Mouse (Mus musculus) MEL (cell line): Measurements from ENCODE around the gene Whrn. TPM values are rescaled to one million over a fixed set of nuclear protein-coding genes. Genes with fewer than 3 reads are reported as not detected.

ENCODE experiments used
- DNase-seq: peaks from one replicate; pipeline ENCODE4 v3.0.0; 2011; ENCODE audit warnings: low read depth, low spot score
- H3K27ac ChIP-seq: 2 replicates; pipeline ENCODE4 v1.5.1; 2012; ENCODE audit warnings: low read depth, mild to moderate bottlenecking, control low read depth, low read length, moderate library complexity; ENCODE audit not compliant: control insufficient read depth
- H3K27me3 ChIP-seq, 2 experiments: fragments of 150-350 bp in 1 of 2; sonication (generic) in 1 of 2; 2 replicates each; pipeline ENCODE4 v1.6.1; 2012; ENCODE audit warnings: low read length in 2 of 2, mild to moderate bottlenecking in 2 of 2, improper control_type of control experiment in 1 of 2, moderate library complexity in 1 of 2; ENCODE audit not compliant: insufficient read depth in 2 of 2, control insufficient read depth in 1 of 2
- H3K36me3 ChIP-seq, 2 experiments: 2 replicates each; pipeline ENCODE4 v1.6.1; 2012 to 2014; ENCODE audit warnings: low read length in 2 of 2, improper control_type of control experiment in 1 of 2, inconsistent platforms in 1 of 2, mild to moderate bottlenecking in 1 of 2; ENCODE audit not compliant: insufficient read depth in 2 of 2, control insufficient read depth in 1 of 2
- H3K4me1 ChIP-seq, 2 experiments: fragments of 150-350 bp in 1 of 2; sonication (generic) in 1 of 2; 2 replicates each; pipeline ENCODE4 v1.6.1; 2012; ENCODE audit warnings: low read length in 2 of 2, improper control_type of control experiment in 1 of 2, mild to moderate bottlenecking in 1 of 2; ENCODE audit not compliant: insufficient read depth in 2 of 2, control insufficient read depth in 1 of 2
- H3K4me3 ChIP-seq, 2 experiments: fragments of 150-350 bp in 1 of 2; sonication (generic) in 1 of 2; 2 replicates each; pipeline ENCODE4 v1.5.1; 2012; ENCODE audit warnings: low read depth in 2 of 2, low read length in 2 of 2, mild to moderate bottlenecking in 2 of 2, moderate library complexity in 2 of 2, control low read depth in 1 of 2, improper control_type of control experiment in 1 of 2; ENCODE audit not compliant: control insufficient read depth in 1 of 2, insufficient read depth in 1 of 2
- H3K79me2 ChIP-seq: 2 replicates; pipeline ENCODE4 v1.6.1; 2012; ENCODE audit warnings: mild to moderate bottlenecking, low read length, moderate library complexity; ENCODE audit not compliant: control insufficient read depth, poor library complexity, insufficient read depth
- H3K9ac ChIP-seq: 2 replicates; pipeline ENCODE4 v1.6.1; 2012; ENCODE audit warnings: low read depth, mild to moderate bottlenecking, control low read depth, low read length, moderate library complexity; ENCODE audit not compliant: control insufficient read depth, poor library complexity, severe bottlenecking
- H3K9me3 ChIP-seq: fragments of 150-350 bp; sonication (generic); replicated peaks from 2 replicates; pipeline ENCODE4 v1.6.1; 2012; ENCODE audit warnings: mild to moderate bottlenecking, low read length, improper control_type of control experiment, moderate library complexity; ENCODE audit not compliant: insufficient read depth
- BHLHE40 ChIP-seq: IDR thresholded peaks from 2 replicates; pipeline ENCODE4 v1.6.1; 2012; ENCODE audit warnings: low read depth, mild to moderate bottlenecking, inconsistent platforms, low read length, improper control_type of control experiment, borderline replicate concordance
- CHD1 ChIP-seq: IDR thresholded peaks from 2 replicates; pipeline ENCODE4 v1.6.1; 2012; ENCODE audit warnings: low read depth, mild to moderate bottlenecking, inconsistent platforms, low read length, improper control_type of control experiment
- CHD2 ChIP-seq: IDR thresholded peaks from 2 replicates; pipeline ENCODE4 v1.6.1; 2011; ENCODE audit warnings: low read length, improper control_type of control experiment
- CTCF ChIP-seq, 3 experiments: IDR thresholded peaks in 2 of 3; conservative IDR thresholded peaks in 1 of 3; 2 replicates each; pipeline ENCODE4 v1.5.1; 2011 to 2012; ENCODE audit warnings: low read length in 3 of 3, low read depth in 2 of 3, mild to moderate bottlenecking in 2 of 3, improper control_type of control experiment in 1 of 3, inconsistent platforms in 1 of 3, mixed read lengths in 1 of 3, moderate library complexity in 1 of 3; ENCODE audit not compliant: control insufficient read depth in 1 of 3, insufficient read depth in 1 of 3, poor library complexity in 1 of 3, severe bottlenecking in 1 of 3
- E2F4 ChIP-seq: IDR thresholded peaks from 2 replicates; pipeline ENCODE4 v1.6.1; 2011; ENCODE audit warnings: low read depth, low read length, improper control_type of control experiment, borderline replicate concordance
- ELF1 ChIP-seq: IDR thresholded peaks from 2 replicates; pipeline ENCODE4 v1.6.1; 2014; ENCODE audit warnings: low read depth, mild to moderate bottlenecking, inconsistent platforms, low read length, improper control_type of control experiment, moderate library complexity
- EP300 ChIP-seq, 2 experiments: IDR thresholded peaks; 2 replicates each; pipeline ENCODE4 v1.6.1; 2011; ENCODE audit warnings: improper control_type of control experiment in 2 of 2, low read length in 2 of 2, low read depth in 1 of 2, mild to moderate bottlenecking in 1 of 2
- ETS1 ChIP-seq: IDR thresholded peaks from 2 replicates; pipeline ENCODE4 v1.6.1; 2012; ENCODE audit warnings: low read depth, mild to moderate bottlenecking, inconsistent platforms, low read length, improper control_type of control experiment, moderate library complexity
- GABPA ChIP-seq: IDR thresholded peaks from 2 replicates; pipeline ENCODE4 v1.6.1; 2012; ENCODE audit warnings: low read depth, mild to moderate bottlenecking, inconsistent platforms, low read length, improper control_type of control experiment, moderate library complexity
- HCFC1 ChIP-seq: IDR thresholded peaks from 2 replicates; pipeline ENCODE4 v1.6.1; 2012; ENCODE audit warnings: low read depth, mild to moderate bottlenecking, inconsistent platforms, low read length, improper control_type of control experiment, moderate library complexity
- JUND ChIP-seq: IDR thresholded peaks from 2 replicates; pipeline ENCODE4 v1.6.1; 2011; ENCODE audit warnings: low read depth, mild to moderate bottlenecking, improper control_type of control experiment, low read length
- KAT2A ChIP-seq: conservative IDR thresholded peaks from 2 replicates; pipeline ENCODE4 v1.6.1; 2012; ENCODE audit warnings: low read depth, low read length, improper control_type of control experiment, inconsistent platforms
- MAFK ChIP-seq: IDR thresholded peaks from 2 replicates; pipeline ENCODE4 v1.6.1; 2011; ENCODE audit warnings: low read depth, mild to moderate bottlenecking, low read length, improper control_type of control experiment, borderline replicate concordance
- MAX ChIP-seq: IDR thresholded peaks from 2 replicates; pipeline ENCODE4 v1.6.1; 2011; ENCODE audit warnings: low read length, improper control_type of control experiment
- MAZ ChIP-seq: IDR thresholded peaks from 2 replicates; pipeline ENCODE4 v1.6.1; 2012; ENCODE audit warnings: low read depth, mild to moderate bottlenecking, inconsistent platforms, low read length, improper control_type of control experiment
- MEF2A ChIP-seq: IDR thresholded peaks from 2 replicates; pipeline ENCODE4 v1.6.1; 2014; ENCODE audit warnings: low read depth, mild to moderate bottlenecking, inconsistent platforms, low read length, improper control_type of control experiment; ENCODE audit not compliant: poor library complexity, insufficient replicate concordance, severe bottlenecking; ENCODE audit errors: extremely low read depth
- MXI1 ChIP-seq: IDR thresholded peaks from 2 replicates; pipeline ENCODE4 v1.6.1; 2011; ENCODE audit warnings: mild to moderate bottlenecking, low read depth, low read length, improper control_type of control experiment
- MYB ChIP-seq: IDR thresholded peaks from 2 replicates; pipeline ENCODE4 v1.6.1; 2011; ENCODE audit warnings: mild to moderate bottlenecking, low read depth, low read length, improper control_type of control experiment
- MYC ChIP-seq: IDR thresholded peaks from 2 replicates; pipeline ENCODE4 v1.6.1; 2011; ENCODE audit warnings: low read depth, mild to moderate bottlenecking, low read length, improper control_type of control experiment, moderate library complexity
- NRF1 ChIP-seq: IDR thresholded peaks from 2 replicates; pipeline ENCODE4 v1.6.1; 2014; ENCODE audit warnings: low read depth, mild to moderate bottlenecking, inconsistent platforms, low read length, improper control_type of control experiment, moderate library complexity; ENCODE audit not compliant: poor library complexity, insufficient read depth, severe bottlenecking
- POLR2A ChIP-seq, 2 experiments: IDR thresholded peaks; 2 replicates each; pipeline ENCODE4 v1.6.1; 2011 to 2012; ENCODE audit warnings: low read length in 2 of 2, mild to moderate bottlenecking in 2 of 2, control low read depth in 1 of 2, improper control_type of control experiment in 1 of 2, low read depth in 1 of 2, moderate library complexity in 1 of 2; ENCODE audit not compliant: control insufficient read depth in 1 of 2, insufficient read depth in 1 of 2, poor library complexity in 1 of 2
- POLR2AphosphoS2 ChIP-seq: IDR thresholded peaks from 2 replicates; pipeline ENCODE4 v1.6.1; 2011; ENCODE audit warnings: low read length, improper control_type of control experiment
- POLR2AphosphoS5 ChIP-seq: IDR thresholded peaks from 2 replicates; pipeline ENCODE4 v1.6.1; 2012; ENCODE audit warnings: low read depth, borderline replicate concordance, mild to moderate bottlenecking, inconsistent platforms, low read length, moderate library complexity, mixed read lengths
- RAD21 ChIP-seq: IDR thresholded peaks from 2 replicates; pipeline ENCODE4 v1.6.1; 2011; ENCODE audit warnings: mild to moderate bottlenecking, low read depth, low read length, improper control_type of control experiment
- RCOR1 ChIP-seq: IDR thresholded peaks from 2 replicates; pipeline ENCODE4 v1.6.1; 2012; ENCODE audit warnings: low read depth, mild to moderate bottlenecking, inconsistent platforms, low read length, improper control_type of control experiment
- SIN3A ChIP-seq: IDR thresholded peaks from 2 replicates; pipeline ENCODE4 v1.6.1; 2012; ENCODE audit warnings: low read length, improper control_type of control experiment, inconsistent platforms
- SMC3 ChIP-seq: IDR thresholded peaks from 2 replicates; pipeline ENCODE4 v1.6.1; 2011; ENCODE audit warnings: low read depth, low read length, improper control_type of control experiment
- TAL1 ChIP-seq: IDR thresholded peaks from 2 replicates; pipeline ENCODE4 v1.6.1; 2012; ENCODE audit warnings: mild to moderate bottlenecking, inconsistent platforms, low read length, moderate library complexity, mixed read lengths
- TBP ChIP-seq: IDR thresholded peaks from 2 replicates; pipeline ENCODE4 v1.8.0; 2011; ENCODE audit warnings: low read depth, low read length, improper control_type of control experiment
- TCF12 ChIP-seq: IDR thresholded peaks from 2 replicates; pipeline ENCODE4 v1.6.1; 2014; ENCODE audit warnings: low read depth, mild to moderate bottlenecking, inconsistent platforms, low read length, improper control_type of control experiment, moderate library complexity
- UBTF ChIP-seq: IDR thresholded peaks from 2 replicates; pipeline ENCODE4 v1.6.1; 2012; ENCODE audit warnings: low read depth, mild to moderate bottlenecking, inconsistent platforms, low read length, improper control_type of control experiment, moderate library complexity, borderline replicate concordance; ENCODE audit not compliant: insufficient read depth
- USF1 ChIP-seq: IDR thresholded peaks from 2 replicates; pipeline ENCODE4 v1.6.1; 2014; ENCODE audit warnings: low read depth, mild to moderate bottlenecking, inconsistent platforms, low read length, improper control_type of control experiment, moderate library complexity
- USF2 ChIP-seq, 2 experiments: IDR thresholded peaks; 2 replicates each; pipeline ENCODE4 v1.6.1; 2011 to 2012; ENCODE audit warnings: improper control_type of control experiment in 2 of 2, low read length in 2 of 2, borderline replicate concordance in 1 of 2, inconsistent platforms in 1 of 2, low read depth in 1 of 2, mild to moderate bottlenecking in 1 of 2; ENCODE audit not compliant: insufficient read depth in 1 of 2
- ZC3H11A ChIP-seq: IDR thresholded peaks from 2 replicates; pipeline ENCODE4 v1.6.1; 2012; ENCODE audit warnings: low read depth, mild to moderate bottlenecking, inconsistent platforms, low read length, improper control_type of control experiment
- ZKSCAN1 ChIP-seq: IDR thresholded peaks from 2 replicates; pipeline ENCODE4 v1.6.1; 2012; ENCODE audit warnings: low read depth, mild to moderate bottlenecking, inconsistent platforms, low read length, improper control_type of control experiment, moderate library complexity
- ZMIZ1 ChIP-seq: IDR thresholded peaks from 2 replicates; pipeline ENCODE4 v1.6.1; 2012; ENCODE audit warnings: low read depth, mild to moderate bottlenecking, inconsistent platforms, low read length, improper control_type of control experiment, moderate library complexity
- ZNF384 ChIP-seq: IDR thresholded peaks from 2 replicates; pipeline ENCODE4 v1.6.1; 2012; ENCODE audit warnings: low read depth, mild to moderate bottlenecking, inconsistent platforms, low read length, improper control_type of control experiment
- polyA plus RNA-seq, 2 experiments: library from polyadenylated mRNA; stranded (reverse) in 1 of 2; unstranded in 1 of 2; fragments of >175 nt in 1 of 2; fragments of >200 nt in 1 of 2; gene quantifications; 2 replicates each; pipeline versions ENCODE4 v1.2.1 to v1.2.4; 2012; ENCODE audit warnings: low replicate concordance in 2 of 2, low read depth in 1 of 2; ENCODE audit not compliant: insufficient read length in 2 of 2, insufficient read depth in 1 of 2, missing spikeins in 1 of 2
- total RNA-seq: library from RNA; depleted of rRNA; stranded (reverse); fragments of 300-350 nt; gene quantifications from 2 replicates; pipeline ENCODE4 v1.2.3, GENCODE M21; 2012

The Whrn gene
- total and polyA plus RNA-seq, 3 experiments, result not detected

- H3K9me3 ChIP-seq, result no peaks in the 10 kb centered on the region
- peaks cover 27 to 37% of the 10 kb centered on the region in 2 experiments for H3K4me1 ChIP-seq
- DNase-seq, result peak; percentile 24
- no peak overlapping the region for H3K4me3 ChIP-seq
- H3K27me3 ChIP-seq, result no peaks in the 10 kb centered on the region
- peak overlapping the region; percentile 25; the same call in 1 of the 2 replicates for H3K9ac ChIP-seq
- peak overlapping the region; percentile 49 for H3K27ac ChIP-seq
- no peaks in the 10 kb centered on the region for H3K79me2 ChIP-seq
- H3K36me3 ChIP-seq, result peaks cover 0 to 39% of the 10 kb centered on the region in 2 experiments; a peak in 3 of 4 replicates
- TF ChIP-seq ELF1 (no peak), MXI1 (no peak), TCF12 (peak; percentile 78), ZKSCAN1 (no peak), MYC (no peak), RAD21 (no peak), RCOR1 (no peak), SMC3 (no peak), JUND (no peak), POLR2A (IDR thresholded peaks at IDR 0.05; ENCODE audit: control insufficient read depth in 1 of 2, insufficient read depth in 1 of 2, low read depth in 1 of 2, low read length in 2 of 2, poor library complexity in 1 of 2) (no peak), MAZ (no peak), UBTF (no peak), MEF2A (no peak), CHD2 (no peak), EP300 (IDR thresholded peaks at IDR 0.05; ENCODE audit: low read depth in 1 of 2, low read length in 2 of 2) (peak; percentile 75 to 79), MYB (no peak), POLR2AphosphoS2 (no peak), MAFK (no peak), BHLHE40 (0 out of 2 replicates have a peak, but pooled peaks have one; percentile 16), POLR2AphosphoS5 (no peak), TAL1 (peak; percentile 32), CHD1 (no peak), SIN3A (no peak), NRF1 (no peak), CTCF (IDR thresholded peaks at IDR 0.05 in 2 of 3, conservative IDR thresholded peaks at IDR 0.05 in 1 of 3; ENCODE audit: control insufficient read depth in 1 of 3, insufficient read depth in 1 of 3, low read depth in 2 of 3, low read length in 3 of 3, poor library complexity in 1 of 3, severe bottlenecking in 1 of 3) (no peak), ZNF384 (no peak), TBP (no peak), USF1 (no peak), KAT2A (no peak), ZC3H11A (no peak), USF2 (IDR thresholded peaks at IDR 0.05; ENCODE audit: borderline replicate concordance in 1 of 2, insufficient read depth in 1 of 2, low read depth in 1 of 2, low read length in 2 of 2) (no peak), ETS1 (peak; percentile 52; the same call in 1 of the 2 replicates), GABPA (no peak), E2F4 (no peak), MAX (no peak), ZMIZ1 (no peak), HCFC1 (no peak)
Measured at GRCm38 (mm10) chr4:63382676-63383369, 113.0 kb downstream of the Whrn start.
